Mouse (Mus musculus) gastrocnemius, postnatal 10 days (tissue): ENCODE results near the gene Ccdc17. TPM values are rescaled to one million over a fixed set of nuclear protein-coding genes. Genes with fewer than 3 reads are reported as not detected.

Source experiments
- DNase-seq: peaks from one replicate; pipeline ENCODE4 v3.0.0; 2021; ENCODE audit warnings: mixed read lengths
- total RNA-seq, 2 experiments: library from RNA; stranded (reverse); gene quantifications; 2 replicates each; pipeline ENCODE4 v1.2.3; 2021

The Ccdc17 gene
- total RNA-seq, 2 experiments from 2014 or later = 2.1 to 2.4 TPM

DNA sequence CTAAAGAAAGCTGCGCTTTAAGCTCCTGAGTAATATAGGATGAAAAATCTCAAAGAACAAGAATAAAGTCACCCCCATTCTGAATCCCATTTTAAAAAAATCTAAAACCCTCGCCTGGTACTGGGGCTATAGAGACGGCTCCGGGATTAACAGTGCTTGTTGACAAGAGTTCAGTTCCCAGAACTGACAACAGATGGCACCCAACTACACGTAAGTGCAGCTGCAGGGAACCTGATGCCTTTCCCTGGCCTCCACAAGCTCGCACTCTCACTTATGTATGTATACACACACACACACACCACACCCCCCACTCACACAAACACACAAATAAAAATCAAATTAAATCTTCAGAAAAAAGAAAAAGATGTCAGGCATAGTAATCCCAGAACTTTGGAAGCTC, 47.9 kb downstream of the Ccdc17 start:
- no peak for DNase-seq

DNA sequence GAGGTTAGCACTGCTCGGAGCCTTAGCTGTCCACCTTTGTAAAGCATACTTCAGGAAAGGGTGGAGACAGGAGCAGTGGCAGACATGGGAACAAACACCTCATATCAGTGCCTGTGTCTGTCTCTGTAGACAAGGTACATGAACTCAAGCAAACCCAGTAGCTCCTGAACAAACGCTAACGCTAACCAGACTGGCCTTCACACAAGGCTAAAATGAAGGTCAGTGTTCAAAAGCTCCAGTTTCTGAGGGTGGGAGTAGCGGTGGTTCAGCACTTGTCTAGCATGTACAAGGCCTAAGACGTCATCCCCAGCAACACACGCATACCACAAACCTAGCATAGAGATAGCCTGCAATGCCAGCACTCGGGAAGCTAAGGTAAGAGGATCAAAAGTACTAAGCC, 49.2 kb downstream of the Ccdc17 start:
- no peak for DNase-seq

DNA sequence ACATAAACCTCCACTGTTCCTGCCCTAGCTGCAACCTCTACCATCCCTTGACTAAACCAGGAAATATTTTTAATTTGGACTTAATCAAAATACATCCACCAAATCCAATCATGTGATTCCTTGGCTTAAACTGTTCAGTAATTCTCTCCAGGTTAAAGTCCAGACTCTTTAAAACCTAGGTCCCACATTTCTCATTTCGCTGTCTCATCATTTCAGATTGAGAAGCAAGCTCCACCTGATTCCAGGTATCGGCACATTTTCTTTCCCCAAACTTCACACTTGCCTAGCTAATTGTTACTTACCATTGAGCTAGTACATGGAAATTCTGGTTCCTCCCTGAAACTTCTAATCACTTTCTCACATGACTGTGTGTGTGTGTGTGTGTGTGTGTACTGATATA, 53.0 kb downstream of the Ccdc17 start:
- DNase-seq = no peak

Other genes starting within 250 kb of the Ccdc17 start
- gene Mast2, start 132.5 kb upstream of the Ccdc17 start, total RNA-seq = 10 to 100 TPM; 50.1 to 59.8 TPM
- 10 to 100 TPM; 14.4 to 15.2 TPM for gene Ipp, start 89.1 kb upstream of the Ccdc17 start, total RNA-seq
- gene Tmem69, start 40.7 kb upstream of the Ccdc17 start, total RNA-seq = 10 to 100 TPM; 15.7 to 16.4 TPM
- gene Gpbp1l1, start 39.0 kb upstream of the Ccdc17 start, total RNA-seq = 10 to 100 TPM; 32.0 to 34.3 TPM
- 10 to 100 TPM; 22.2 to 28.5 TPM for gene Nasp, start 31.3 kb downstream of the Ccdc17 start, total RNA-seq
- 100 to 1,000 TPM; 300 to 334 TPM for gene Akr1a1, start 55.0 kb downstream of the Ccdc17 start, total RNA-seq
- 100 to 1,000 TPM; 241 to 242 TPM for gene Prdx1, start 88.9 kb downstream of the Ccdc17 start, total RNA-seq
- 10 to 100 TPM; 23.0 to 25.6 TPM for gene Mmachc, start 111.8 kb downstream of the Ccdc17 start, total RNA-seq
- 1 to 10 TPM; 5.0 to 7.5 TPM for gene Ccdc163, start 111.9 kb downstream of the Ccdc17 start, total RNA-seq
- 1 to 10 TPM; 2.9 to 3.0 TPM for gene Tesk2, start 124.3 kb downstream of the Ccdc17 start, total RNA-seq
- 10 to 100 TPM in 1 of 2 experiments, 1 to 10 TPM in 1; 8.3 to 11.7 TPM for gene Toe1, start 211.0 kb downstream of the Ccdc17 start, total RNA-seq
- gene Mutyh, start 211.1 kb downstream of the Ccdc17 start, total RNA-seq = 1 to 10 TPM; 1.4 to 3.9 TPM
- 1 to 10 TPM; 1.5 to 2.3 TPM for gene Hpdl, start 225.1 kb downstream of the Ccdc17 start, total RNA-seq